Mouse (Mus musculus) adrenal gland (tissue): Measurements from ENCODE around the gene Sept9.
"Not testable (repeated sequence)": the region's sequence is repeated elsewhere in the genome, so short reads cannot be mapped to it uniquely, and the experiment has no call there.

Experiments used
- intact Hi-C: fragments of 180-260 bp; cut with DNase I; formaldehyde crosslinking; loops from one replicate; pipeline ENCODE4 v1.15.1; 2025

Gene Sept9

DNA sequence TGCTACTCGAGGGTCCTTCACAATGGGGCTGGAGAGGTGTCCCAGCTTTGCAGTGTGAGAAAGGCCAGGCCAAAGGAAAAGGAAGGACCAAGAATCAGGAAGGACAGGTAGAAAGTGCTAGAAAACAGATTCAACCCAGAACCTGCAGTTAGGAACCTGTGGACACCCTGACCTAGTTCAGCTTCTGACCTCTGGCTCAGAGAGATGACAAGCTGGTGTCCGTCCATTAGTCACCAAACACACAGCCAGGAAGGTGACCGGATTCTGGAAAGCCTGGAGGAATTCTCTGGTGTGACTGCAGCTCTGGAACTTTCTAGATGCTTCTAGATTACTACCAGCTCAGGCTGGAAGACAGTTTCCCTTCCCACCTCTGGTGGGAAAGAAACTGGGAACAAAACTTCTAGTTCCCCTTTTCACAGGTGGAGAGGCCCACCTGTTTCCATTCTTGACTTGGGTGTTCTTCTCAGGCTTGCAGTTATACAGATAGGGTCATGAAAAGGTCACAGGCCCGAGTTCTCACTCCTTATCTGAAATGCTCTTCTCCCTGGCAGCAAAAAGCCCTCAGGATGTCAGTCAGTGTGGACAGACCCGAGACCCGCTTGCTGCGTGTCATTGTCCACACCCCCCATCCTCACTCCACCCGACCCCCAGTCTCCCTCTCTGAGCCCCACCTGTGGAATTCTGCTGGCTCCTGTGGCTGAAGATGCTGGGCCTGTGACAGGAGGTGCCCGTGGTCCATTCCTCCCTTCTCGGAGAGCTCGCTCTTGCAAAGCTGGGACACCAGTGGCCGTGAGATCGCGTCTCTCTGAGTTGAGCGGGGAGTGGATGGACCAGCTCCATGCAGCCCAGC lies 123.5 kb downstream of the Sept9 start:
- intact Hi-C loops: no loop called here

DNA sequence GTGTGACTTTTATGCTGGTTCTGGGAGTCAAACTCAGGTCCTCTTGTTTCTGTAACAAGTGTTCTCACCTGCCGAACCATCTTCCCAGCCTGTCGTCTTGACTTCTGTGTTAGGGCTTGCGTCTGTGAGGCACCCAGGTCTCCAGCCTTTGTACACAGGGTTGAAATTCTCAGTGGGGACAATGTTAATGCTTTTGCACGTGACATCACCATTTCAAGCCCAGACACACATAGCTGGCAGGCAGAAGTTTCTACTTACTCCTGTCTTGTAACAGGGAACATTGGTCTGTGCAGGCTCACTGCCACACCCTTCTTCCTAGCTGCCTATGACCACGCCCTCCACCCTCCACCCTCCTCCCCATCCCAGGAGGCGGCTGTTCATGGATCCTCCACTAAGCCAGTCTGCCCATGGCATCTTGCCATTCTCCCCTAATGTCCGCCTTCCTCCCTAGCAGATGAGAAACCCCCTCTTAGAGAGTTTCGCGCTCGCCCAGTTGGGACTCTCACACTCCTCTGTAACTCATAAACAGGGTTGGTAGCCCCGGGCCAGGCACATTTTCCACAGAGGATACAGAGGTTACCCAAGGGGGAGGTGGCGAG lies 124.6 kb downstream of the Sept9 start:
- intact Hi-C loops: no loop called here

DNA sequence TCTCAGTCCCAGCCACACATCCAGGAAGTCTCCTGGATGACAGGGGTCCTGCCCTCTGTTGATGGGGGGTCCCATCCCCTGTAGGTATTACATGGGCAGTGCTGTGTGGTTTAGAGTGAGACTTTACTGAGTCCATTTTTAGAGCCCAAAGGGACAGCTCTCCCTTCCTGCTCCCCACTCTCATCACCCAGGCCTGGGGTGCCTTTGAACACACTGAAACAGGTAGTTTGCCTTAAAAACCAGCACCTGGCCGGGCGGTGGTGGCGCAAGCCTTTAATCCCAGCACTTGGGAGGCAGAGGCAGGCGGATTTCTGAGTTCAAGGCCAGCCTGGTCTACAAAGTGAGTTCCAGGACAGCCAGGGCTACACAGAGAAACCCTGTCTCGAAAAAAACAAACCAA lies 125.3 kb downstream of the Sept9 start:
- intact Hi-C loops: not testable (repeated sequence)

DNA sequence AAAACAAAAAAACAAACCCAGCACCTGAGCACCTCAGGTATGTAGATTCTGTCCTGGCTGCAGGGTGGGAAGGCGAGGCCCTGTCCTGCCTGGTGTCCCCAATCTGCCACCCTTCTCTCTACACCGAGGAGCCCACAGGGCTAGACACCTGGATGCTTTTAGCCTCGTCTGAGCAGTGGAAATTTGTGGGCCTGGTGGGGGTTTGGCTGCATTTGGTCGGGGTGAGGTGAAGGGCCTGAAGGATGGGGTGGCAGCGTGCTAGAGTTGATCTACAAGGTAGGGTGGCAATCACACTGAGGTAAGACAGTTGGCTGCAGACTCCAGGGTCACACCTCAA lies 125.6 kb downstream of the Sept9 start:
- intact Hi-C loops: no loop called here

DNA sequence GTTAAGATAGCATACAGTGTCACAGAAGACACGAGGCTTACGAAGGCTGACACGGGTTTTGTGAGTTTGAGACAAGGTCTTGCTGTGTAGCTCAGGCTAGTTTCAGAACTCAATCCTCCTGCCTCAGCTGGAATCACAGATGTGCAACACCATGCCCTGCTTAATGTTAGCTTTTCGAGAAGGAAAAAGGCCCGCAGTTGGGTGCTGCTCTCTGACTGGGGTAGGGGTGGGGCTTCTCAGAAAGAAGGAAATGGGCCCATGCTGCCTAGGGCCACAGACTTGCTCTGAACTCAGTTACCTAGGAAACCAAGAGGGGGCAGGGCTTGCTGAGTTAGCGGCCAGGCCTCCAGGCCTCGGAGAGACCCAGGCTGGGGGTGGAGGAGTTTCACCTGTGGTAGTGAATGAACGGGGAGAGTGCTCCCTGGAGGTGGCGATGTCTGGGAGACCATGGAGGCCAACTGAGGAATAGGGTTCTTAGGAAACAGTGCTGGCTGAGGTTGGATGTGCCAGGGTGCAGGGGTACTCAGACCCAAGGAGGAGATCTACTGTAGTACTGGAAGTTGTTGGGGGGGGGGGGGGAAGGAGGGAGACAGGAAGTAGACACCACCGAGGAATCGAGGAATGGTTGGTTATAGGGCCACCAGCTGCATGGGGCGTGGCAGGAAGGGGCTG lies 126.1 kb downstream of the Sept9 start:
- intact Hi-C loops: no loop called here

DNA sequence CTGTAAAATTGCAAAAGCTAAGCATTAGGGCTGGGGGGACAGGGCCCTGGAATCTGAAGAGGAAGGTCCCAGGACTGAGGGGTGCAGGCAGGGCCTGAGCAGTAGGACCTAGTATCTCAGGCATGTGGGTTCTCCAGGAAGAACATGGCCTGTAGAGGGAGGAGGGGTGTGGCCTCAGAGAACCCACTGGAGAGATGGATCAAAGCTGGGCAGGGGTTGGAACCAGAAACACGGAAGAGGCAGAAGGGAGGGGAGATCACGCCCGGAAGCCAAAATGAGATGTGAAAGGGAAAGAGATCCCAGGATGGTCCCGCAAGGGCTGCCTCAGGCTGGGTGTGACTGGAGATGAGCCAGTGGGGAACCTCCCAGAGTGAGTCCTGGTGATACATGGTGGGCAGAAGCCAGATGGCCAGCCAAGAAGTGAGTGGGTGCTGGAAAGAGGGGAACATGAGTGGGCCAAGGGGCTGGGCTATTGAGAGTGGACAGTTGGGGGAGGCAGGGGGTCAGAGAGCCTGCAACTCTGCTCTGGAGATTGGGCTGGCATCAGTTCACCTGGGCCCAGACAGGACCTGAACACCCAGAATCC lies 126.8 kb downstream of the Sept9 start:
- intact Hi-C loops: no loop called here

DNA sequence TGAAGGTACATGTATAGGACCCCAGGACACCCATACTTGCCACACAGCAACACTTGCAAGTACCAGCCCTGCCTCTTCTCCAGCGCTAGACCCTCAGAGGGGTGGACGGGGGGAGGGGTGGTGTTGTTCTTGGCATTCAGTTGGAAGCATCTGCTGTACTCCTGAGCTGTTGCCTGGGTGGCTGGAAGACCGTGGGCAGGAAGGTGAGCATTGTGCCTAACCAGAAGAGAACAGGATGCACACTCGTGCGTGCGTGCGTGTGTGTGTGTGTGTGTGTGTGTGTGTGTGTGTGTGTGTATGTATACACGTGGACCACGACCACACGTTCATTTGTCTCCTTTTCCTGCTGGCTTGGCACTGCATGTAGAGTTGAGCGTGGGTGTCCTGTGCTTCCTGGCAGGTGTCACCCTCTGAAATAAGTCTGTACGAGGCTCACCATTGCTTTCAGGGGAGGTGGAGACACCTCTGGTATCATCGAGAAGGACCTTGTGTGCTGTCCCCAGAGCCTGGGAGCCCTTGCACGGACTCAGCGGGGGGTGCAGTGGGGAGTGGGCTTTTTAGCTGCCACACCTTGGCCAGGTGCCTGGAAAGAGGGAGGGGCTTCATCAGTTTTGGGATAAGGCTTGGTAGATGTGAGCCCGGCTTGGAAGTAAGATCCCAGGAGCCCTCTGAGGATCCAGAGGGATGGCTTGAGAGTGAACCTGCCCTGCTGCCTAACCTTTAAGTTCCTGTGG lies 127.6 kb downstream of the Sept9 start:
- intact Hi-C loops: no loop called here

DNA sequence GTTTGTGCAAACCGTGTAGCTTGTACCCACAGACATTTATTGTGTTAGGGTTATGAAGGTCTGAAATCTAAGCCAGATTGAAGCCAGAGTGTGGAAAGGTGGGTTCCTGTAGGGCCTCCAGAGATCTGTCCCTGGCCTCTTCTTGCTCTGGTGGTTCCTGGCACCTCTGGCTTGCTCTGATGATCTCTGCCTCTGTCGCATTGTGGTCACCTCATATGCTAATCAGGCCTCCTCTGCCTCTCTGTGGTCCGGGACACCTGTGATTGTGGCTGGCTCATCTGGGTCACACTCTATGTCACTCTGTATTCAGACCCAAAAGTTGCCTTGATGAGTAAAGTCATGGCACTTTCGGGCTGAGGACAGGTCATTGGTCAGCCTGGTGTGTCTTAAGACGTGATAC lies 128.2 kb downstream of the Sept9 start:
- intact Hi-C loops: no loop called here

DNA sequence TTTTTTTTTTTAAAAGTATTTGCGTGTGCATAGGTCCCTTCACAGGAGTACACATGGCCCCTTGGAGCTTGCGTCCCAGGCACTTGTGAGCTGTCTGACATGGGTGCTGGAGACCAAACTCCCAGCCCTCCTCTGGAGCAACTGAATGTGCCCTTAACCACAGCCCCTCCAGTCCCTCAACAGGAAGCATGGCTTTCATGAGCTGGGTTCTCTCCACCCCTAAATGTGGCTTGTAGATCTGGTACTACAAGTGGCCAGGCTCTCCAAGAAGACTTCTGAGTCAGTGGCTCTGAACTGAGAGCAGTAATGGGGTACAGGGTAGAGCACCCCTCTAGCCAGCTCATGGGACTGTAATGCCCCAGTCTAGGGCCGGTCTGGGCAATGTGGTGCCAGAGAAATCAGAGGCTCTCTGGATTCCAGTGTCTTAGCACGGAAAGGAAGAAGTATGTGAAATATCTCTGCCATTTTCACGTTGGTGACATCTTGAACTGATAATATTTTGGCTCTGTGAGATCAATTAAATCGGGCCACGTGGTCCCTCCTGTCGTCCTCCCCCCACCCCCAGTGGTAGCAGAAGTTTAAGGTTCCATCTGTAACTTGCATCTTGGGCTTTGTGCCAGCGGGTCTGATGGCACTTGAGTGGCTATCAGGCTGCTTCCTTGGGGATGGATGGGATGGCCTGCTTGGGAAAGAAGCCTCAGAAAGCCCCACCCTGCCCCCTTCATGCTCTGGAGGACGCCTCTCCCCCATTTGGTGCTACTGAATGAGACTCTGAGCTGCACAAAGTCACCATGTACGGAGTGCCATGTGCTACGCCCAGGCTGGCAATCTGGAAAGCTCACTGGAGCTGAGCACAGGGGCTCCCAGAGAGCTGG lies 130.9 kb downstream of the Sept9 start:
- intact Hi-C loops: no loop called here

DNA sequence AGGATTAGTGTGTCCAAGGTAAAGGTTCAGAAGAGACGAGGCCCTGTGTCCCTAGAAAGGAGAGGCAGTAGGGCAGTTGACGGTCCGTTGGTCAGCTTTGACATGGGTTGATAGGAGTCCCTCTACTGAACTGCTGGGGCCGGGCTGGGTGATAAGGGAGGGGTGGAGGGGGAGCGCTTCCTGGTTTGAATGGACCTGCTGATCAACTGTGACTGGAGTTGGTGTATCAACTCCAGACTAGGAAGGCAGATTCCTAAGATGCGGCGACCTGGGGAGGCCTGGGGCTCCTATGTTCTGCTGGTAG lies 131.4 kb downstream of the Sept9 start:
- intact Hi-C loops: loop anchor here (1.0 kb wide), 1 partner anchor 11 kb away; no protein-coding TSS in a partner anchor

DNA sequence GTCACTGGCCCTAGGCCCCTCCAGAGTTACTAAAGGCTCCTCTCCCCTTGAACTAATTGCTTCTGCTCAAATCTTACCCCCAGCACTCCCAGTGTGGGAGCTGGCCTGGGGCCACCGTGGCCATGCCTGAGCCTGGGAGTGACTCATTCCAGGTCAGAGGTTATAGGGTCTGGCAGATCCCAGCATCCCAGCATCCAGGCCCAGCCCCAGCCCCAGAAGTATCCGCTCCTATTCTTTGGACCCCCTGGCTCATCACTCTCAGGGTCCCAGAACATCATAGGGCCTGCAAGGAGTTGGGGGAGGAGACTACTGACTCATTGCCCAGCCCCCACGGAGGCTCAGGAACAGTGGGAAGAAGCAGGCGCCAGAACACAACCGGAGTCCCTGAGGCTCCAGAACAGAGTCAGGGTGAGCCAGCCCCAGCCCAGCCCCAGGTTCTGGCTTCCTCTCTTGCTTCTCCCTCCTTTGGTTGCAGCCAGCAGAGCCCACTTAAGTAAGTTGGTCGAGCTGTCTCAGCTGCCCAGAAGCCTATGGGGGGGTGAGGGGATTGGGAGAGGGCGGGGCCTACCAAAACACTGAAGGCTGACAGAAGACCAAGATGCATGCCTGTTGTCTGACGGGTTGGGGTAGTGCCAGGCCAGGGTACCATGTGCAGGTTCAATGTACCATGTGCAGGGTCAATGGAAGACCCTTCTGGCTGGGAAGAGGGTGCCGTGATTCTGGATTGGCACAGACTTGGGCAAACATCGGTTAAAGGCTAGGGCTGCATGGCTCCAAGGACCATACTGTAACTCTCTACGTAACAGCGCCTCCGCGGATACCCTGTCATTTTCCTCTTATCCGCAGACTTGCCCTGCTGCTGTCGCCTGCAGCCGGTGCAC lies 132.1 kb downstream of the Sept9 start:
- intact Hi-C loops: loop anchor here (1.0 kb wide), 1 partner anchor 11 kb away; no protein-coding TSS in a partner anchor

DNA sequence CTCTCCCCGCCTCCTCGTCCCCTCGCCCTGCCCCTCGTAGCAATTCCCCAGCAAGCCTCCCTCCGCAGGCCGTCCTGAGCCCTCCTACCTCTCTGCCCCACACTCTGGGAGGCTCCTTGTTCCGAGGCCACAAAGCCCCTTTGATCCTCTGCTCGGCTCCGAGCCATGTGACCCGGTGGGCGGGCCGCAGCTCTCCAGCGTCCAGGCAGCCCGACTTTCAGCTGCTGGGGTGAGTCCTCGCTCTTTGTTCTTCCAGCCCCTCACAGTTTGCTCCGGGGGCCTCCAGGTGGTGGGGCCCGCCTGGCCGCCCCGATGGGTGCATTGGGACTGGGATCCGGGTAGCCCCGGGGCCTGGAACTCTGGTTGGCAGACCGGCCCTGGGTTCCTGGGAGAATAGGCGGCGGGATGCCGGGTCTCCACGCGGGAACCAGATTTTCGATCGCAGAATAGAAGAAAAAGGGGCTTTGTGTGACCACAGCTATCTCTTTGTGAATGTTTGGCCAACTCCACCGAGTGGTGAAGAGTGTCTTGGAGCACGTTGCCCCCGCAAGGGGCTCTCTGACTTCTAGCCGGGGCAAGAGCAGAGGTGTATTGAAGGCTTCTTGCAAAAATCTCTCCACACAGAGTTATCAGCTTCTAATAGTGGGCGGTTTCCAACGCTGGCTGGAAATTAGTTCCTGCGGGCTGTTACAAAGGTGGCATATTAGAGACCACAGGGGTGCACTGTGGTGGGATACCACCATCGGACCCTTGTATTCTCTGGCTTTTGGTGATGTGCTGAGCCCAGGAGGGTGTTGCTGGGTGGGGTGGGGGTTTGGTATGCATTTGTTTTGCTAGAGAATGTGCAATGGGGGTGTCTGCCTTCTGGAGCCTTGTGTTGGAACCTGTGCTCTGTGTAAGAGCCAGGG lies 133.0 kb downstream of the Sept9 start:
- intact Hi-C loops: no loop called here

DNA sequence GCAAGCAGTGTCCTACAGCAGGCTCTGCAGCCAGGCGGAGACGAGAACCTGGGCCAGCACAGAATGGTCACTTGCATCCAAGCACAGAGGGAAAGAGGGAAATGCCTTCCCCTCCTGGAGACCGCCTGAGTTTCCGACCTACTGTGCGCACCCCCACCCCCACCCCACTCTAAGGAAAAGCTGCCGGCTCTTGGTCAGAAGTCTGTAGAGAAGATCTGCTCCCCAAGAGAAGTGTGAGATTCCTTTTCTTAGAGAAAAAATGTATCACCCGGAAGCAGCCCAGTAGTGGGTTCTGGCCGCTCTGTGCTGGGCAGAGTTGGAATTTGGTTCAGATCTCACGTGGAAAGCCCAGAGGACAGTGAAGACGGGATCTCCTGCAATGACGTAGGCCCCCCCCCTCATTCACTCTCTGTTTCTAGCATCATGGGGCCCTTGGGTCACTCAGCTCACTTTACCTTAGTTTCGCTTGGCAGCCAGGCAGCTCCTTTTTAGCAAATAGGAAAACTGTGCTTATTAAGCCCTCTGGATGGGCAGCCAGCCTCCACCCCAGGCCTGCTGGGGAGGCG lies 133.8 kb downstream of the Sept9 start:
- intact Hi-C loops: no loop called here

DNA sequence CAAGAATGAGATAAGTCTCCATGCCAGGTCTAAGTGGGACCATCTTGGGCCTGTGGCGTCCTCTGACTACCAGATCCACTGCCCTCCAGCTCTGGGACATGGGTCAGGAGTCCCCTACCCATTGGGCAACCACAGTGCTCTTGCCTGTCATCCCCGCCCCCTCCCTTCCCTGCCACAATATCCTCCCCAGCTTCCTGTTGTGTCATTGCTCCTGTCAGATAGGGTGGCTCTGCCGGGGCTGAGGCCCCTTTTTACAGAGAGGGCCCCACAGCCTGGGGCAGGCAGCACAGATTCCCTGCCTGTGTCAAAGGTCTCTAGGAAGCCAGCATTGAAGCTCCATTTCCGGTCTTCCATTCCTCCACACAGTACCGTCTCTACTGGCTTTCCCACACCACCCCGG lies 134.6 kb downstream of the Sept9 start:
- intact Hi-C loops: no loop called here

DNA sequence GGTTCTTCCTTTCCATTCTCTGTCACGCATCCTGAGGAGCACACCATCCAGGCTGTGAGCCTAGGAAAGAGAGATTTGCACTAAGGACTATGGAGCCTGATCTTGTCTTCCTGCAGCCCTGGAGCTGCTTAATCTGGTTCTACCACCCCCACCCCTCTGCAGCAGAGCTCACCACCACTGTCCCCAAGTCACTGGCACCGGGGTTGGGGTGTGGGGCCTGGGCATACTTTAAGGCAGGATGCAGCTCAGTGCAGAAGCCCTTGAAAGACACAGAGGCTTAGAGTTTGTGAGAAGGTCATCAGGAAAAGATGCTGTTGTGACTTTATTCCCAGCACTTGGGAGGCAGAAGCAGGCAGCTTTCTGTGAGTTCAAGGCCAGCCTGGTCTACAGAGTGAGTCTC lies 135.7 kb downstream of the Sept9 start:
- intact Hi-C loops: no loop called here

DNA sequence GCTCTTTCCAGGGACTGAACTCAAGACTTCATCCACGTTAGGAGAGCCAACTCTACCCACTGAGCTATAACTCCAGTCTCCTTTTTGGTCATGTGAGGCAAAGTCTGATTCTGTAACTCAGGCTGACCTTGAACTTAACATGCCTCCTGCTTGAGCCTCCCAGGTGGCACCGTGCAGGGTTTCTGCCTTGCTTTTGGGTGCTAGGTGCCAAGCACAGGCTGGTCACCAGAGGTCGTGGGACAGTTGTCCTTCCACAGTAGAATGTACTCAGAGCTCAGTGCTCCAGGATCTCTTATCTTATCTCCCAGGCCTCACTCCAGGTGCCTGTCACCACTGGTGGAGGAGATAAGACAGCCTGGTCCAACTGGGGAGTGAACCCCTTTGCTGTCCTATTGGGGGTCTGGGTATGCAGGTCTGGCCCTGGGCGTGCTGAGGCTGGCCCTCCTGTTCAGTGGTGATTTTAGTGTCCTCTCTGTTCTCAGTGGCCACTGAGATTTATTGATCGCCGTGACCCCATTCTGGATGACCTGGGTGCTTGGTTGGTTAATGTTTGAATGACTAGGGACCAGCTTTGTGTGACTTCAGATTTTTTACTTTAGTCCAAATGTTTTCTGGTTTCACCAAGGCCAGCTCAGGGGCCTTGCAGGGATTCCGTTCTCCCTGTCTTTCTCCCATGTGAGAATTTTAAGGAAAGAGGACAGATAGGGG lies 136.8 kb downstream of the Sept9 start:
- intact Hi-C loops: no loop called here

DNA sequence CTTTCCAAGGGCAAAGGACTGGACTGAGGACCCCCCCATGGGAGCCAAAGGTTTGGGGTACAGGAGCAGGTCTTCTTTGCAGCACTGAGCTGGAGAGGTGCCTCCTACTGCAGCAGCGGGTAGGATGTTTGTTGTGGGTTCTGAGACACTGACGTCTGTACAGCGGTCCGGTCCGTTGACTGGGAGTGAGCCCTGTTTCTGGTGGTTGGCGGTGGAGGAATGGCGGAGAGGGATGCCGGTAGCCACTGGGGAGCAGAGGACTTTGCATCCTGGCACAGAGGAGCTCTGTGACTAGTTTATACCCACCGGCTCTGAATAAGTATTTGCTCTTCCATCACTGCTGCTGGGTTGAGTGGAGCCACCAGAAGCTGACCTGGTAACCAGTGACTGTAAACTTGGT lies 138.3 kb downstream of the Sept9 start:
- intact Hi-C loops: no loop called here

DNA sequence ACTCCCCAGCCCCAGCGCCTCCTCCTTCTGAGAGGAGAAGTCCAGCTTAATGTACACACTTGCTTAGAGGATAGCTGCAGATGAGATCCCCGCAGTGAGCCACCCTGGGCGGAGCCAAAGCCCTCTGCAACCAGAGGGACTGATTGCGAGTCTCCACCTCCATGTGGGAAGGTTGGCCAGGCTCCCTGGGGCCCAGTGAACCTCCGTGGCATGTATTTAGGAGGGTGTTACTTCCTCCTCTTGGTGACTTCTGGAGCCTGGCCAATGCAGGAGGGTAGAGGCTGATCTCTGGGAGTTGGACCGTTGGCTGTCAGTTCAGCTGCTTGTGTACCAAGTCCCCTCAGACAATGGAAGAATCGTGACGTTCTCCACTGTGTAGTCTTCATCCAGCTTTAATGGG lies 139.0 kb downstream of the Sept9 start:
- intact Hi-C loops: no loop called here
